In genomic region chr13:107933598-107934571, GRCm38 (mm10) we compare ENCODE assay signal across 9 mouse cellular contexts.
A peak's percentile ranks its signal among the peaks of the same experiment; 100 is the strongest.
DNase-seq lines count a peak whose midpoint lies in the region; ATAC-seq and TF ChIP-seq lines count a peak whose summit lies in the region.
"Had no signal": no experiment of that assay in that cellular context is flagged by ENCODE, and none has a peak within 500 bp of the region (broad histone marks: within the 10 kb centered on the region; RNA-seq: fewer than 3 reads in every experiment).

No protein-coding gene starts in this region.

- peaks cover 6% of the 10 kb centered on the region; the same call in 1 of the 2 replicates for H3K27me3 ChIP-seq in heart, embryonic 16.5 days (ENCODE audit: control insufficient read depth, insufficient read depth, low read length)
- no peaks in the 10 kb centered on the region for H3K27me3 ChIP-seq in hindbrain, embryonic 12.5 days
- no peaks in the 10 kb centered on the region for H3K27me3 ChIP-seq in midbrain, embryonic 13.5 days

- H3K4me2 ChIP-seq in heart, embryonic 16.5 days (ENCODE audit: low read depth, low read length) = peak overlapping the region; percentile 45
- H3K4me2 ChIP-seq in hindbrain, embryonic 12.5 days (replicated peaks) = peak overlapping the region; percentile 21; the same call in 1 of the 2 replicates
- no peak overlapping the region; the same call in 1 of the 2 replicates for H3K4me2 ChIP-seq in midbrain, embryonic 13.5 days (replicated peaks)

- no peaks in the 10 kb centered on the region for H3K9me3 ChIP-seq in heart, embryonic 16.5 days (replicated peaks; ENCODE audit: control insufficient read depth, low read length)
- H3K9me3 ChIP-seq in hindbrain, embryonic 12.5 days (replicated peaks) = no peaks in the 10 kb centered on the region
- H3K9me3 ChIP-seq in midbrain, embryonic 13.5 days = no peaks in the 10 kb centered on the region

- H3K27ac ChIP-seq in heart, embryonic 16.5 days (ENCODE audit: low read length) = no peak overlapping the region
- no peak overlapping the region for H3K27ac ChIP-seq in hindbrain, embryonic 12.5 days
- no peak overlapping the region for H3K27ac ChIP-seq in midbrain, embryonic 13.5 days

- ATAC-seq in heart, embryonic 16.5 days (replicated peaks; ENCODE audit: extremely low read depth, insufficient read depth, low FRiP score) = 0 out of 2 replicates have a peak, but pooled peaks have one; percentile 37
- ATAC-seq in hindbrain, embryonic 12.5 days (ENCODE audit: low FRiP score) = 0 out of 2 replicates have a peak, but pooled peaks have one; percentile 27
- ATAC-seq in midbrain, embryonic 13.5 days = peak; percentile 72
- ATAC-seq in erythroid progenitor cell, adult 5-6 weeks (replicated peaks; ENCODE audit: low FRiP score, poor library complexity, severe bottlenecking) = no peak

- H3K4me1 ChIP-seq in heart, embryonic 16.5 days (ENCODE audit: control insufficient read depth, insufficient read depth, low read length) = peaks cover 10% of the 10 kb centered on the region; the same call in 1 of the 2 replicates
- peaks cover 19% of the 10 kb centered on the region for H3K4me1 ChIP-seq in hindbrain, embryonic 12.5 days
- peaks cover 29% of the 10 kb centered on the region for H3K4me1 ChIP-seq in midbrain, embryonic 13.5 days (replicated peaks)

- peak overlapping the region; percentile 17 for H3K4me3 ChIP-seq in heart, embryonic 16.5 days (ENCODE audit: low read length)
- H3K4me3 ChIP-seq in hindbrain, embryonic 12.5 days = no peak overlapping the region
- H3K4me3 ChIP-seq in midbrain, embryonic 13.5 days (replicated peaks) = no peak overlapping the region

- no peak for TF ChIP-seq POLR2A in brain, embryonic 14.5 days (IDR thresholded peaks at IDR 0.05; ENCODE audit: borderline replicate concordance, extremely low read depth, insufficient read depth, insufficient read length, poor library complexity, severe bottlenecking)

- intact Hi-C loops in left cerebral cortex, postnatal 25 days (cut with DNase I) = no loop called here

- no peaks in the 10 kb centered on the region for H3K36me3 ChIP-seq in heart, embryonic 16.5 days (ENCODE audit: control insufficient read depth, insufficient read depth)
- no peaks in the 10 kb centered on the region for H3K36me3 ChIP-seq in hindbrain, embryonic 12.5 days
- H3K36me3 ChIP-seq in midbrain, embryonic 13.5 days = no peaks in the 10 kb centered on the region

- no peak for DNase-seq in heart, adult 18-20 months
- peak; percentile 71 for DNase-seq in brain, embryonic 14.5 days (ENCODE audit: low read depth)
- no peak for DNase-seq in gastrocnemius, postnatal 10 days
- DNase-seq in left cerebral cortex, postnatal 25 days (ENCODE audit: low spot score in 2 of 2) = no peak
- DNase-seq: kidney, postnatal 25 days had no signal

- 32% methylated on average over 17 of the region's 17 CpGs for WGBS in heart, embryonic 16.5 days
- WGBS in hindbrain, embryonic 12.5 days = 44% methylated on average over 17 of the region's 17 CpGs
- WGBS in midbrain, embryonic 13.5 days = 43% methylated on average over 17 of the region's 17 CpGs

- TF ChIP-seq CTCF in brain, embryonic 14.5 days (IDR thresholded peaks at IDR 0.05; ENCODE audit: borderline replicate concordance, extremely low read depth, insufficient read depth, insufficient read length) = peak; percentile 22; the same call in 1 of the 2 replicates

- peak overlapping the region; percentile 37; the same call in 1 of the 2 replicates for H3K9ac ChIP-seq in heart, embryonic 16.5 days (ENCODE audit: low read length)
- H3K9ac ChIP-seq in hindbrain, embryonic 12.5 days = no peak overlapping the region
- H3K9ac ChIP-seq in midbrain, embryonic 13.5 days (replicated peaks) = no peak overlapping the region
